Mouse (Mus musculus) duodenum, adult 2 months (tissue): ENCODE results near the gene Prdx6. TPM values are rescaled to one million over a fixed set of nuclear protein-coding genes. Genes with fewer than 3 reads are reported as not detected.

Source experiments
- polyA plus RNA-seq: library from polyadenylated mRNA; depleted of rRNA; stranded (reverse); fragments of >200 nt; gene quantifications from 2 replicates; pipeline ENCODE4 v1.2.3, GENCODE M21; 2012; ENCODE audit warnings: low replicate concordance; rRNA removed

Prdx6 gene
- polyA plus RNA-seq = 58.0 and 69.4 TPM in 2 replicates

GRCm38 (mm10) chr1:161250604-161251416 lies at the start of gene Prdx6:
TSS of gene Prdx6 (minus strand) at chr1:161251219.

Other genes starting within 250 kb of the Prdx6 start
- gene Zbtb37, start 216.4 kb downstream of the Prdx6 start, polyA plus RNA-seq = 0.12 and 0.14 TPM in 2 replicates
- gene Dars2, start 180.6 kb downstream of the Prdx6 start, polyA plus RNA-seq = 6.6 and 6.8 TPM in 2 replicates
- 0.82 and 0.85 TPM in 2 replicates for gene Cenpl, start 180.5 kb downstream of the Prdx6 start, polyA plus RNA-seq
- 1.9 and 2.4 TPM in 2 replicates for gene Klhl20, start 119.7 kb downstream of the Prdx6 start, polyA plus RNA-seq
- gene Ankrd45, start 108.5 kb downstream of the Prdx6 start, polyA plus RNA-seq = not detected in 2 replicates
- not detected in 2 replicates for gene Tex50, start 91.9 kb downstream of the Prdx6 start, polyA plus RNA-seq
- not detected in 2 replicates for gene Tnfsf4, start 144.2 kb upstream of the Prdx6 start, polyA plus RNA-seq
- not detected in 2 replicates for gene Tnfsf18, start 243.4 kb upstream of the Prdx6 start, polyA plus RNA-seq